Comparison of ENCODE assay signal across 7 mouse cellular contexts in the genomic region with DNA sequence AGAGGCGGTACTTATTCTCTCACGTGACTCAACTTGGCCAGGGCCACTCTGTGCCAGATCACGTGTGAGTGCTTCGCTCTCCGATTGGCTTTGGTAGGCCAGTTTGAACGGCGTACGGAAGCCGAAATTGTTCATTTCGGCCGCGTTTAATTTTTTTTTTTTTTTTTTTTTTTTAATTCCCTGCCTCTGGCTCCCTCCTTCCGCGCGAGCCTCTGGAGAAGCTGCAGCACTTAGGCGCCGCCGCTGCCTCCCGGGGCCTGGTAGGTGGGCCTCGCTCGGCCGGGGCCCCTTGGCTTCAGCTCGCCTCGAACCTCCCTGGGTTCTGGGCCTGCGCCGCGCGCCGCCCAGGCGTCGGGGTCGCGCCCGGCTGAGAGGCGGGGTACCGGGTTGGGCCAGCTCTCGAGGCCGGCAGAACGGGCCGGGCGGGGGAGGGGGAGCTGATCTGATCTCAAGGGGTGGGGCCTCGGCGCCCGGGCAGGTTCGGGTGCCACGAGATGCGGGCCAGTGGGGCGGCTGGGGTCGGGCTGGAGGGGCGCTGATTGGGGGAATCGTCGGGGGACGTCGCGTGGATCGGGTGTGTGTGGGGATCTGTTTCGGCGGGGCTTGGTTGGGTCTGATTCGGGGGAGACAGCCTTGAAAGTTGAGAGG. TPM values are rescaled to one million over a fixed set of nuclear protein-coding genes. Genes with fewer than 3 reads are reported as not detected.
A peak's percentile ranks its signal among the peaks of the same experiment; 100 is the strongest.
DNase-seq lines count a peak whose midpoint lies in the region; ATAC-seq lines count a peak whose summit lies in the region.

A gene (plus strand): TSS at position 198 of the 648 bp plus-strand sequence.

- H3K4me2 ChIP-seq in intestine, embryonic 15.5 days (replicated peaks), result peak within 1 kb of the TSS; percentile 88

- H3K4me1 ChIP-seq in intestine, embryonic 15.5 days (replicated peaks), result peaks cover 13% of the 10 kb centered on the region; the same call in 1 of the 2 replicates
- H3K4me1 ChIP-seq in midbrain, embryonic 10.5 days, result peaks cover 38% of the 10 kb centered on the region

- H3K27me3 ChIP-seq in intestine, embryonic 15.5 days (replicated peaks), result no peaks in the 10 kb centered on the region
- H3K27me3 ChIP-seq in midbrain, embryonic 10.5 days (ENCODE audit: low read depth, poor library complexity, severe bottlenecking), result no peaks in the 10 kb centered on the region

- under 1% methylated on average over 58 of the region's 59 CpGs for WGBS in intestine, embryonic 15.5 days
- under 1% methylated on average over 58 of the region's 59 CpGs for WGBS in midbrain, embryonic 10.5 days

- H3K27ac ChIP-seq in intestine, embryonic 15.5 days, result peak within 1 kb of the TSS; percentile 100
- peak within 1 kb of the TSS; percentile 99 for H3K27ac ChIP-seq in midbrain, embryonic 10.5 days (replicated peaks)

- DNase-seq in adrenal gland, adult 2 months, result peak; percentile 95
- peak; percentile 88 for DNase-seq in embryo, embryonic 11.5 days (ENCODE audit: low read depth, low spot score)
- DNase-seq in gastrocnemius, postnatal 36 days, result peak; percentile 84
- DNase-seq in left cerebral cortex, postnatal 25 days (ENCODE audit: low spot score in 2 of 2), result peak; percentile 92 to 97
- DNase-seq in midbrain, embryonic 10.5 days (ENCODE audit: low spot score), result peak; percentile 90
- peak; percentile 80 for DNase-seq in right cerebral cortex, postnatal 4 days

- H3K9me3 ChIP-seq in intestine, embryonic 15.5 days, result no peaks in the 10 kb centered on the region
- no peaks in the 10 kb centered on the region for H3K9me3 ChIP-seq in midbrain, embryonic 10.5 days (replicated peaks)

- 0 out of 2 replicates have a peak, but pooled peaks cover 8% of the 10 kb centered on the region for H3K36me3 ChIP-seq in intestine, embryonic 15.5 days
- H3K36me3 ChIP-seq in midbrain, embryonic 10.5 days, result peaks cover 50% of the 10 kb centered on the region

- intact Hi-C loops in gastrocnemius, postnatal 36 days (cut with DNase I), result no loop called here
- intact Hi-C loops in left cerebral cortex, postnatal 25 days (cut with DNase I), result no loop called here

- peak within 1 kb of the TSS; percentile 85 for H3K4me3 ChIP-seq in intestine, embryonic 15.5 days (replicated peaks)
- peak within 1 kb of the TSS; percentile 76 for H3K4me3 ChIP-seq in midbrain, embryonic 10.5 days

- peak within 1 kb of the TSS; percentile 94 for H3K9ac ChIP-seq in intestine, embryonic 15.5 days

- peak; percentile 93 for ATAC-seq in intestine, embryonic 15.5 days

RNA-seq across cellular contexts. Expression of the gene that starts here (rescaled TPM):
- total RNA-seq in adrenal gland, adult 2 months (2021), result 100 to 1,000 TPM in 1 of 2 experiments, 10 to 100 TPM in 1; 68.3 to 101 TPM
- polyA plus RNA-seq in adrenal gland, adult 2 months (2012; rRNA removed), result 44.7 and 54.1 TPM in 2 replicates
- 10 to 100 TPM; 29.3 to 29.7 TPM for total RNA-seq in gastrocnemius, postnatal 36 days (2021)
- polyA plus RNA-seq in intestine, embryonic 15.5 days (2015; fragmentation: Nextera tagmentation; extraction: Ambion mirVana), result 28.1 and 29.4 TPM in 2 replicates
- 100 to 1,000 TPM; 155 to 175 TPM for total RNA-seq in left cerebral cortex, postnatal 25 days (2021)
- polyA plus RNA-seq in midbrain, embryonic 10.5 days (2016; fragmentation: Nextera tagmentation; extraction: Ambion mirVana), result 28.6 and 34.9 TPM in 2 replicates

Comparison
In these comparisons a context has a peak if more than half of its experiments do, and no peak if none do; other contexts are left out.
1. Peak in every context shown above with its lines: DNase-seq, ATAC-seq, H3K4me3 ChIP-seq and H3K27ac ChIP-seq.